Mouse (Mus musculus) urinary bladder, postnatal 4 days (tissue): ENCODE results near the gene Klf11.

Source experiments
- DNase-seq, 2 experiments: peaks; one replicate each; pipeline ENCODE4 v3.0.0; 2021 to 2022; ENCODE audit warnings: low spot score in 2 of 2

The Klf11 gene

GRCm38 (mm10) chr12:24705502-24706263 lies 54.6 kb downstream of the Klf11 start:
- DNase-seq: no peak

- DNase-seq: peak in 1 of 2 experiments; percentile 29
Measured at GRCm38 (mm10) chr12:24706764-24707479, 55.8 kb downstream of the Klf11 start.

GRCm38 (mm10) chr12:24707480-24707802 lies 56.4 kb downstream of the Klf11 start:
- no peak for DNase-seq

GRCm38 (mm10) chr12:24707954-24708823 lies 57.1 kb downstream of the Klf11 start, which contains the start of gene Rrm2:
Gene Rrm2 (plus strand): TSS chr12:24708241.
- peak; percentile 91 to 95 for DNase-seq

- no peak for DNase-seq
Measured at GRCm38 (mm10) chr12:24708824-24709218, 57.7 kb downstream of the Klf11 start.

GRCm38 (mm10) chr12:24709409-24709808 lies 58.3 kb downstream of the Klf11 start:
- DNase-seq: peak in 1 of 2 experiments; percentile 28

- peak in 1 of 2 experiments; percentile 49 for DNase-seq
Measured at GRCm38 (mm10) chr12:24709831-24710508, 58.9 kb downstream of the Klf11 start.

- DNase-seq: no peak
Measured at GRCm38 (mm10) chr12:24710672-24711071, 59.6 kb downstream of the Klf11 start.
